Mouse (Mus musculus) forebrain, embryonic 11.5 days (tissue): ENCODE data around the gene Dcaf11. TPM values are rescaled to one million over a fixed set of nuclear protein-coding genes. Genes with fewer than 3 reads are reported as not detected.

Experiments
- ATAC-seq: fragments of 200-750 bp; cut with Nextera tagmentation; replicated peaks from 2 replicates; pipeline ENCODE4 v1.8.0; 2017; ENCODE audit warnings: moderate TSS enrichment; ENCODE audit not compliant: low FRiP score
- DNase-seq: peaks from one replicate; pipeline ENCODE4 v3.0.0-alpha.2; 2017; ENCODE audit warnings: low spot score
- H3K27ac ChIP-seq: fragments of 300-500 bp; sonication (generic); 2 replicates; pipeline ENCODE4 v1.5.1; 2014; ENCODE audit warnings: low read depth, low read length
- H3K27me3 ChIP-seq: fragments of 300-500 bp; sonication (generic); 2 replicates; pipeline ENCODE4 v1.6.1; 2014; ENCODE audit warnings: mild to moderate bottlenecking, low read length, mixed read lengths; ENCODE audit not compliant: control insufficient read depth, insufficient read depth
- H3K36me3 ChIP-seq: fragments of 300-500 bp; sonication (generic); 2 replicates; pipeline ENCODE4 v1.6.1; 2014; ENCODE audit warnings: mild to moderate bottlenecking, low read length, moderate library complexity, mixed read lengths; ENCODE audit not compliant: control insufficient read depth, insufficient read depth
- H3K4me1 ChIP-seq: fragments of 300-500 bp; sonication (generic); replicated peaks from 2 replicates; pipeline ENCODE4 v1.6.1; 2014; ENCODE audit warnings: low read length, mixed read lengths; ENCODE audit not compliant: control insufficient read depth, insufficient read depth
- H3K4me2 ChIP-seq: fragments of 300-500 bp; sonication (generic); 2 replicates; pipeline ENCODE4 v1.6.1; 2014; ENCODE audit warnings: low read depth, mild to moderate bottlenecking, low read length, moderate library complexity, mixed read lengths; ENCODE audit not compliant: severe bottlenecking
- H3K4me3 ChIP-seq: fragments of 300-500 bp; sonication (generic); 2 replicates; pipeline ENCODE4 v1.5.1; 2014; ENCODE audit warnings: low read depth, low read length
- H3K9ac ChIP-seq: fragments of 300-500 bp; sonication (generic); 2 replicates; pipeline ENCODE4 v1.6.1; 2014; ENCODE audit warnings: low read length
- H3K9me3 ChIP-seq: fragments of 300-500 bp; sonication (generic); 2 replicates; pipeline ENCODE4 v1.6.1; 2016; ENCODE audit warnings: low read length, mixed read lengths; ENCODE audit not compliant: control insufficient read depth
- WGBS: fragments of 180-500 bp; shearing (Covaris S2); extraction: QIAGEN DNeasy Blood & Tissue Kit; methylation state at CpG from one replicate; pipeline ENCODE4 v1.1.7; 2014; 5-methylcytosine and 5-hydroxymethylcytosine counted together
- polyA plus RNA-seq: library from polyadenylated mRNA; unstranded; fragments of >200 nt; fragmentation: Nextera tagmentation; extraction: Ambion mirVana; gene quantifications from 2 replicates; pipeline ENCODE4 v1.2.1, GENCODE M21; 2014

Dcaf11 gene
- polyA plus RNA-seq, 1 experiment from 2014 or later = 74.6 TPM

GRCm38 (mm10) chr14:55560202-55561073 is 632 bp downstream of the Dcaf11 start, which contains the start of gene A730061H03Rik:
TSS of gene A730061H03Rik (minus strand) at chr14:55560406.
- Histone ChIP-seq H3K9me3 (no peaks in the 10 kb centered on the region), H3K4me1 (no peaks in the 10 kb centered on the region), H3K27ac (peak within 1 kb of the TSS; percentile 94), H3K4me3 (peak within 1 kb of the TSS; percentile 62), H3K36me3 (no peaks in the 10 kb centered on the region; the same call in 1 of the 2 replicates), H3K27me3 (no peaks in the 10 kb centered on the region), H3K4me2 (peak within 1 kb of the TSS; percentile 43), H3K9ac (peak within 1 kb of the TSS; percentile 76)
- peak; percentile 98 for ATAC-seq
- peak; percentile 98 for DNase-seq
- under 1% methylated on average over 51 of the region's 51 CpGs for WGBS

GRCm38 (mm10) chr14:55561860-55562259 is 2.1 kb downstream of the Dcaf11 start:
- no peak overlapping the region for H3K4me2 ChIP-seq

GRCm38 (mm10) chr14:55563249-55563648 is 3.4 kb downstream of the Dcaf11 start:
- Histone ChIP-seq H3K27me3 (no peaks in the 10 kb centered on the region), H3K9ac (no peak overlapping the region), H3K4me2 (no peak overlapping the region), H3K27ac (no peak overlapping the region), H3K4me3 (no peak overlapping the region), H3K9me3 (no peaks in the 10 kb centered on the region), H3K36me3 (peaks cover 2% of the 10 kb centered on the region; the same call in 1 of the 2 replicates), H3K4me1 (no peaks in the 10 kb centered on the region)
- ATAC-seq = no peak
- WGBS = 90% methylated on average over 11 of the region's 11 CpGs
- DNase-seq = no peak

More at GRCm38 (mm10) chr14:55561860-55562259, 2.1 kb downstream of the Dcaf11 start:
- H3K27ac ChIP-seq = no peak overlapping the region
- H3K36me3 ChIP-seq = peaks cover 2% of the 10 kb centered on the region; the same call in 1 of the 2 replicates
- H3K4me3 ChIP-seq = no peak overlapping the region
- no peaks in the 10 kb centered on the region for H3K9me3 ChIP-seq
- no peaks in the 10 kb centered on the region for H3K27me3 ChIP-seq
- H3K4me1 ChIP-seq = no peaks in the 10 kb centered on the region
- WGBS = 87% methylated on average over 10 of the region's 10 CpGs
- ATAC-seq = no peak
- DNase-seq = no peak
- H3K9ac ChIP-seq = no peak overlapping the region

DNA sequence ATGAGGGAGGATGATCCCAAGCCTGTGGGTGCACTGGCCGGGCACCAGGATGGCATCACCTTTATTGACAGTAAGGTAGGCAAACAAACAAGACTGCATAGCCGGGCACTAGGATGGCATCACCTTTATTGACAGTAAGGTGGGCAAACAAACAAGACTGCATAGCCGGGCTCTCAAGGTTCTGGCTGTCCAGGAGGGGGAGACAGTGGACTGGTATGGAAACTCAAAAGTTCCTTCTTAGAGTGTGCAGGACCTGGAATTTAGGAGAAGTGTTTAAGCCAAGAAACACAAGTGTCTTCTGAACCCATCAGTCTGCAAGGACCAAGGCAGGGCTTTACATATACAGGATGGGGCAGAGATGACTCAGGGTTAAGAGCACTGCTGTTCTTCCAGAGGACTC is 5.9 kb downstream of the Dcaf11 start:
- Histone ChIP-seq H3K9me3 (no peaks in the 10 kb centered on the region), H3K27me3 (no peaks in the 10 kb centered on the region), H3K9ac (no peak overlapping the region), H3K36me3 (peaks cover 2% of the 10 kb centered on the region; the same call in 1 of the 2 replicates), H3K27ac (no peak overlapping the region), H3K4me3 (no peak overlapping the region), H3K4me2 (no peak overlapping the region), H3K4me1 (no peaks in the 10 kb centered on the region)
- DNase-seq (no peak), ATAC-seq (no peak)
- WGBS = 90% methylated on average over 3 of the region's 3 CpGs

- peaks cover 2% of the 10 kb centered on the region; the same call in 1 of the 2 replicates for H3K36me3 ChIP-seq
- no peak overlapping the region for H3K9ac ChIP-seq
- H3K4me3 ChIP-seq = no peak overlapping the region
- H3K27me3 ChIP-seq = no peaks in the 10 kb centered on the region
- H3K9me3 ChIP-seq = no peaks in the 10 kb centered on the region
- H3K27ac ChIP-seq = no peak overlapping the region
- no peaks in the 10 kb centered on the region for H3K4me1 ChIP-seq
- H3K4me2 ChIP-seq = no peak overlapping the region
- DNase-seq (no peak), ATAC-seq (no peak)
- WGBS = 89% methylated on average over 3 of the region's 3 CpGs
Observed at GRCm38 (mm10) chr14:55567496-55567895, 7.7 kb downstream of the Dcaf11 start.

GRCm38 (mm10) chr14:55570588-55570987 is 10.8 kb downstream of the Dcaf11 start:
- Histone ChIP-seq H3K4me3 (no peak overlapping the region), H3K27ac (no peak overlapping the region), H3K36me3 (peaks cover 2% of the 10 kb centered on the region; the same call in 1 of the 2 replicates), H3K9me3 (no peaks in the 10 kb centered on the region), H3K9ac (no peak overlapping the region), H3K4me2 (no peak overlapping the region), H3K4me1 (no peaks in the 10 kb centered on the region), H3K27me3 (no peaks in the 10 kb centered on the region)
- ATAC-seq = no peak
- WGBS = 81% methylated on average over 2 of the region's 2 CpGs
- DNase-seq = no peak

DNA sequence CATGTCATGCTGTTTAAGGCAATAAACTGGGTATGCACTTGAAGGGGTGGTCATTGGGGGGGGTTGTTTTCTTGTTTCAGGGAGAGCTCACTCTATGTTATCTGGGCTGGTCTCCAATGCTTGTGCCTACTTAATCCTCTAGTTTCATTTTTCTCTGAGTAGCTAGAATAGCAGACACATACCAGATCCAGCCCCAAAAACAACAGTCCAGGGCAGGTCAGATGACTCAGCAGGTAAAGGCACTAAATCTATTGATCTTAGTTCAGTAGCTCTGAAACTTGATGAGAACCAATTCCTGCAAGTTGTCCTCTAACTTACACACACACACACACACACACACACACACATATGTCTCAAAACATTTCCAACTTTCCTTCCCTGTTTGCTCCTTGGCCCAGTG is 12.0 kb downstream of the Dcaf11 start:
- no peak overlapping the region for H3K4me3 ChIP-seq
- DNase-seq = no peak
- H3K9ac ChIP-seq = no peak overlapping the region
- no peak overlapping the region for H3K4me2 ChIP-seq
- ATAC-seq = no peak
- H3K27ac ChIP-seq = no peak overlapping the region
- no peaks in the 10 kb centered on the region; the same call in 1 of the 2 replicates for H3K36me3 ChIP-seq
- H3K9me3 ChIP-seq = no peaks in the 10 kb centered on the region
- H3K4me1 ChIP-seq = no peaks in the 10 kb centered on the region
- no peaks in the 10 kb centered on the region for H3K27me3 ChIP-seq

- Histone ChIP-seq H3K4me1 (no peaks in the 10 kb centered on the region), H3K9me3 (no peaks in the 10 kb centered on the region), H3K36me3 (no peaks in the 10 kb centered on the region), H3K4me2 (no peak within 1 kb of the TSS), H3K9ac (no peak within 1 kb of the TSS), H3K27me3 (no peaks in the 10 kb centered on the region), H3K27ac (no peak within 1 kb of the TSS), H3K4me3 (no peak within 1 kb of the TSS)
- no peak for ATAC-seq
- 78% methylated on average over 7 of the region's 8 CpGs for WGBS
- no peak for DNase-seq
Observed at GRCm38 (mm10) chr14:55575302-55575701, 15.5 kb downstream of the Dcaf11 start, which contains the start of gene Fitm1. TSS of gene Fitm1 (plus strand) at chr14:55575617.
